Mouse (Mus musculus) MEL (cell line): ENCODE measurements around the gene Ybx2. TPM values are rescaled to one million over a fixed set of nuclear protein-coding genes. Genes with fewer than 3 reads are reported as not detected.

ENCODE experiments used
- DNase-seq: peaks from one replicate; pipeline ENCODE4 v3.0.0; 2011; ENCODE audit warnings: low read depth, low spot score
- H3K27ac ChIP-seq: 2 replicates; pipeline ENCODE4 v1.5.1; 2012; ENCODE audit warnings: low read depth, mild to moderate bottlenecking, control low read depth, low read length, moderate library complexity; ENCODE audit not compliant: control insufficient read depth
- H3K27me3 ChIP-seq, 2 experiments: fragments of 150-350 bp in 1 of 2; sonication (generic) in 1 of 2; 2 replicates each; pipeline ENCODE4 v1.6.1; 2012; ENCODE audit warnings: low read length in 2 of 2, mild to moderate bottlenecking in 2 of 2, improper control_type of control experiment in 1 of 2, moderate library complexity in 1 of 2; ENCODE audit not compliant: insufficient read depth in 2 of 2, control insufficient read depth in 1 of 2
- H3K36me3 ChIP-seq, 2 experiments: 2 replicates each; pipeline ENCODE4 v1.6.1; 2012 to 2014; ENCODE audit warnings: low read length in 2 of 2, improper control_type of control experiment in 1 of 2, inconsistent platforms in 1 of 2, mild to moderate bottlenecking in 1 of 2; ENCODE audit not compliant: insufficient read depth in 2 of 2, control insufficient read depth in 1 of 2
- H3K4me1 ChIP-seq, 2 experiments: fragments of 150-350 bp in 1 of 2; sonication (generic) in 1 of 2; 2 replicates each; pipeline ENCODE4 v1.6.1; 2012; ENCODE audit warnings: low read length in 2 of 2, improper control_type of control experiment in 1 of 2, mild to moderate bottlenecking in 1 of 2; ENCODE audit not compliant: insufficient read depth in 2 of 2, control insufficient read depth in 1 of 2
- H3K4me3 ChIP-seq, 2 experiments: fragments of 150-350 bp in 1 of 2; sonication (generic) in 1 of 2; 2 replicates each; pipeline ENCODE4 v1.5.1; 2012; ENCODE audit warnings: low read depth in 2 of 2, low read length in 2 of 2, mild to moderate bottlenecking in 2 of 2, moderate library complexity in 2 of 2, control low read depth in 1 of 2, improper control_type of control experiment in 1 of 2; ENCODE audit not compliant: control insufficient read depth in 1 of 2, insufficient read depth in 1 of 2
- H3K79me2 ChIP-seq: 2 replicates; pipeline ENCODE4 v1.6.1; 2012; ENCODE audit warnings: mild to moderate bottlenecking, low read length, moderate library complexity; ENCODE audit not compliant: control insufficient read depth, poor library complexity, insufficient read depth
- H3K9ac ChIP-seq: 2 replicates; pipeline ENCODE4 v1.6.1; 2012; ENCODE audit warnings: low read depth, mild to moderate bottlenecking, control low read depth, low read length, moderate library complexity; ENCODE audit not compliant: control insufficient read depth, poor library complexity, severe bottlenecking
- H3K9me3 ChIP-seq: fragments of 150-350 bp; sonication (generic); replicated peaks from 2 replicates; pipeline ENCODE4 v1.6.1; 2012; ENCODE audit warnings: mild to moderate bottlenecking, low read length, improper control_type of control experiment, moderate library complexity; ENCODE audit not compliant: insufficient read depth
- CHD2 ChIP-seq: IDR thresholded peaks from 2 replicates; pipeline ENCODE4 v1.6.1; 2011; ENCODE audit warnings: low read length, improper control_type of control experiment
- E2F4 ChIP-seq: IDR thresholded peaks from 2 replicates; pipeline ENCODE4 v1.6.1; 2011; ENCODE audit warnings: low read depth, low read length, improper control_type of control experiment, borderline replicate concordance
- ELF1 ChIP-seq: IDR thresholded peaks from 2 replicates; pipeline ENCODE4 v1.6.1; 2014; ENCODE audit warnings: low read depth, mild to moderate bottlenecking, inconsistent platforms, low read length, improper control_type of control experiment, moderate library complexity
- EP300 ChIP-seq, 2 experiments: IDR thresholded peaks; 2 replicates each; pipeline ENCODE4 v1.6.1; 2011; ENCODE audit warnings: improper control_type of control experiment in 2 of 2, low read length in 2 of 2, low read depth in 1 of 2, mild to moderate bottlenecking in 1 of 2
- GABPA ChIP-seq: IDR thresholded peaks from 2 replicates; pipeline ENCODE4 v1.6.1; 2012; ENCODE audit warnings: low read depth, mild to moderate bottlenecking, inconsistent platforms, low read length, improper control_type of control experiment, moderate library complexity
- GATA1 ChIP-seq: IDR thresholded peaks from 2 replicates; pipeline ENCODE4 v1.6.1; 2011; ENCODE audit warnings: low read depth, low read length, improper control_type of control experiment
- HCFC1 ChIP-seq: IDR thresholded peaks from 2 replicates; pipeline ENCODE4 v1.6.1; 2012; ENCODE audit warnings: low read depth, mild to moderate bottlenecking, inconsistent platforms, low read length, improper control_type of control experiment, moderate library complexity
- MAFK ChIP-seq: IDR thresholded peaks from 2 replicates; pipeline ENCODE4 v1.6.1; 2011; ENCODE audit warnings: low read depth, mild to moderate bottlenecking, low read length, improper control_type of control experiment, borderline replicate concordance
- MEF2A ChIP-seq: IDR thresholded peaks from 2 replicates; pipeline ENCODE4 v1.6.1; 2014; ENCODE audit warnings: low read depth, mild to moderate bottlenecking, inconsistent platforms, low read length, improper control_type of control experiment; ENCODE audit not compliant: poor library complexity, insufficient replicate concordance, severe bottlenecking; ENCODE audit errors: extremely low read depth
- MXI1 ChIP-seq: IDR thresholded peaks from 2 replicates; pipeline ENCODE4 v1.6.1; 2011; ENCODE audit warnings: mild to moderate bottlenecking, low read depth, low read length, improper control_type of control experiment
- NRF1 ChIP-seq: IDR thresholded peaks from 2 replicates; pipeline ENCODE4 v1.6.1; 2014; ENCODE audit warnings: low read depth, mild to moderate bottlenecking, inconsistent platforms, low read length, improper control_type of control experiment, moderate library complexity; ENCODE audit not compliant: poor library complexity, insufficient read depth, severe bottlenecking
- POLR2AphosphoS5 ChIP-seq: IDR thresholded peaks from 2 replicates; pipeline ENCODE4 v1.6.1; 2012; ENCODE audit warnings: low read depth, borderline replicate concordance, mild to moderate bottlenecking, inconsistent platforms, low read length, moderate library complexity, mixed read lengths
- SIN3A ChIP-seq: IDR thresholded peaks from 2 replicates; pipeline ENCODE4 v1.6.1; 2012; ENCODE audit warnings: low read length, improper control_type of control experiment, inconsistent platforms
- SMC3 ChIP-seq: IDR thresholded peaks from 2 replicates; pipeline ENCODE4 v1.6.1; 2011; ENCODE audit warnings: low read depth, low read length, improper control_type of control experiment
- TBP ChIP-seq: IDR thresholded peaks from 2 replicates; pipeline ENCODE4 v1.8.0; 2011; ENCODE audit warnings: low read depth, low read length, improper control_type of control experiment
- ZMIZ1 ChIP-seq: IDR thresholded peaks from 2 replicates; pipeline ENCODE4 v1.6.1; 2012; ENCODE audit warnings: low read depth, mild to moderate bottlenecking, inconsistent platforms, low read length, improper control_type of control experiment, moderate library complexity
- polyA plus RNA-seq, 2 experiments: library from polyadenylated mRNA; stranded (reverse) in 1 of 2; unstranded in 1 of 2; fragments of >175 nt in 1 of 2; fragments of >200 nt in 1 of 2; gene quantifications; 2 replicates each; pipeline versions ENCODE4 v1.2.1 to v1.2.4; 2012; ENCODE audit warnings: low replicate concordance in 2 of 2, low read depth in 1 of 2; ENCODE audit not compliant: insufficient read length in 2 of 2, insufficient read depth in 1 of 2, missing spikeins in 1 of 2
- total RNA-seq: library from RNA; depleted of rRNA; stranded (reverse); fragments of 300-350 nt; gene quantifications from 2 replicates; pipeline ENCODE4 v1.2.3, GENCODE M21; 2012

The Ybx2 gene
- total and polyA plus RNA-seq, 3 experiments: 0.50 to 0.92 TPM; not detected in 1

GRCm38 (mm10) chr11:69938401-69938979 is 2.9 kb downstream of the Ybx2 start:
- Histone ChIP-seq H3K27me3 (peaks cover 7% of the 10 kb centered on the region in 2 experiments), H3K9ac (no peak overlapping the region)
- TF ChIP-seq MXI1 (no peak), MAFK (no peak), E2F4 (no peak), ELF1 (no peak), GATA1 (no peak), CHD2 (no peak), NRF1 (no peak), TBP (no peak)
- TF ChIP-seq, all 39 proteins: peak for 0
- H3K79me2 ChIP-seq: no peaks in the 10 kb centered on the region
- peaks cover 3 to 4% of the 10 kb centered on the region in 2 experiments; a peak in 1 of 4 replicates for H3K4me1 ChIP-seq
- H3K9me3 ChIP-seq: no peaks in the 10 kb centered on the region
- H3K27ac ChIP-seq: no peak overlapping the region
- peaks cover 0 to 4% of the 10 kb centered on the region in 2 experiments; a peak in 1 of 4 replicates for H3K36me3 ChIP-seq
- no peak overlapping the region for H3K4me3 ChIP-seq
- DNase-seq: no peak

GRCm38 (mm10) chr11:69939181-69939580 is 3.6 kb downstream of the Ybx2 start:
- H3K27ac ChIP-seq: no peak overlapping the region
- H3K79me2 ChIP-seq: no peaks in the 10 kb centered on the region
- no peak for DNase-seq
- no peak overlapping the region for H3K9ac ChIP-seq
- 0 out of 4 replicates have a peak, but pooled peaks cover 3 to 4% of the 10 kb centered on the region in 2 experiments for H3K4me1 ChIP-seq
- H3K9me3 ChIP-seq: no peaks in the 10 kb centered on the region
- H3K36me3 ChIP-seq: peaks cover 0 to 4% of the 10 kb centered on the region in 2 experiments; a peak in 1 of 4 replicates
- TF ChIP-seq EP300 (IDR thresholded peaks at IDR 0.05; ENCODE audit: low read depth in 1 of 2, low read length in 2 of 2) (no peak), ZMIZ1 (no peak), MAFK (no peak), CHD2 (no peak), HCFC1 (no peak), MXI1 (no peak), SIN3A (no peak)
- H3K4me3 ChIP-seq: no peak overlapping the region
- H3K27me3 ChIP-seq: peaks cover 10 to 12% of the 10 kb centered on the region in 2 experiments

- no peak overlapping the region for H3K9ac ChIP-seq
- DNase-seq: no peak
- no peaks in the 10 kb centered on the region for H3K9me3 ChIP-seq
- H3K4me3 ChIP-seq: no peak overlapping the region
- TF ChIP-seq ZMIZ1: no peak
- no peak for TF ChIP-seq GABPA
- TF ChIP-seq E2F4: no peak
- no peak for TF ChIP-seq MEF2A
- no peak for TF ChIP-seq SMC3
- TF ChIP-seq POLR2AphosphoS5: no peak
- TF ChIP-seq, all 39 proteins: peak for 0
- Histone ChIP-seq H3K27me3 (peaks cover 10 to 14% of the 10 kb centered on the region in 2 experiments), H3K79me2 (no peaks in the 10 kb centered on the region), H3K4me1 (0 out of 4 replicates have a peak, but pooled peaks cover 3 to 4% of the 10 kb centered on the region in 2 experiments), H3K27ac (no peak overlapping the region), H3K36me3 (peaks cover 0 to 3% of the 10 kb centered on the region in 2 experiments; a peak in 1 of 4 replicates)
These were observed 4.1 kb downstream of the Ybx2 start for GRCm38 (mm10) chr11:69939731-69940130.
